Mouse (Mus musculus): ENCODE data around the gene Abca2. TPM values are rescaled to one million over a fixed set of nuclear protein-coding genes. Genes with fewer than 3 reads are reported as not detected.

Abca2 gene
- polyA plus RNA-seq, 1 experiment from 2014 or later: 9.8 TPM

- Histone ChIP-seq H3K27me3 (no peaks in the 10 kb centered on the region), H3K27ac (replicated peaks) (no peak overlapping the region), H3K4me1 (replicated peaks) (no peaks in the 10 kb centered on the region), H3K9ac (no peak overlapping the region), H3K9me3 (no peaks in the 10 kb centered on the region), H3K4me3 (no peak overlapping the region), H3K36me3 (no peaks in the 10 kb centered on the region), H3K4me2 (no peak overlapping the region)
- ATAC-seq (ENCODE audit: low read depth): no peak
- 87% methylated on average over 5 of the region's 5 CpGs for WGBS
Observed at GRCm38 (mm10) chr2:25492988-25493387, 64.5 kb downstream of the Abca2 start.

GRCm38 (mm10) chr2:25493476-25493961, 65.0 kb downstream of the Abca2 start, which contains the start of gene Lcn12:
Gene Lcn12, minus strand, starts transcription at chr2:25493911.
- Histone ChIP-seq H3K4me3 (no peak within 1 kb of the TSS), H3K9ac (no peak within 1 kb of the TSS), H3K9me3 (no peaks in the 10 kb centered on the region), H3K27ac (replicated peaks) (no peak within 1 kb of the TSS), H3K4me2 (no peak within 1 kb of the TSS), H3K4me1 (replicated peaks) (no peaks in the 10 kb centered on the region), H3K27me3 (no peaks in the 10 kb centered on the region), H3K36me3 (no peaks in the 10 kb centered on the region)
- no peak for ATAC-seq (ENCODE audit: low read depth)
- WGBS: 84% methylated on average over 5 of the region's 5 CpGs

- no peak overlapping the region for H3K4me2 ChIP-seq
- no peak overlapping the region for H3K9ac ChIP-seq
- no peak for ATAC-seq (ENCODE audit: low read depth)
- no peaks in the 10 kb centered on the region for H3K36me3 ChIP-seq
- H3K27me3 ChIP-seq: no peaks in the 10 kb centered on the region
- H3K27ac ChIP-seq (replicated peaks): no peak overlapping the region
- peaks cover 8% of the 10 kb centered on the region for H3K4me1 ChIP-seq (replicated peaks)
- 45% methylated on average over 4 of the region's 4 CpGs for WGBS
- H3K4me3 ChIP-seq: no peak overlapping the region
- H3K9me3 ChIP-seq: no peaks in the 10 kb centered on the region
Observed at GRCm38 (mm10) chr2:25496462-25496861, 68.0 kb downstream of the Abca2 start.

Small RNA genes within 50 kb of the gene (microRNA-seq; reads per million reads assigned to microRNA genes)
- not detected for gene Mir3087

Other genes with a start within 250 kb of the Abca2 start
- gene Nrarp, start 247.9 kb upstream of the Abca2 start, polyA plus RNA-seq (2015; fragmentation: Nextera tagmentation; extraction: Ambion mirVana): 25.5 and 27.9 TPM in 2 replicates
- gene Tor4a, start 231.8 kb upstream of the Abca2 start, polyA plus RNA-seq (2015; fragmentation: Nextera tagmentation; extraction: Ambion mirVana): 1.2 and 1.4 TPM in 2 replicates
- 95.1 and 99.9 TPM in 2 replicates for gene Nelfb, start 217.2 kb upstream of the Abca2 start, polyA plus RNA-seq (2015; fragmentation: Nextera tagmentation; extraction: Ambion mirVana)
- gene Stpg3, start 214.1 kb upstream of the Abca2 start, polyA plus RNA-seq (2015; fragmentation: Nextera tagmentation; extraction: Ambion mirVana): 0.15 TPM in 1 of 2 replicates, not detected in the other
- 0.89 TPM in 1 of 2 replicates, not detected in the other for gene Fam166a, start 210.0 kb upstream of the Abca2 start, polyA plus RNA-seq (2015; fragmentation: Nextera tagmentation; extraction: Ambion mirVana)
- 361 and 388 TPM in 2 replicates for gene Tubb4b, start 204.0 kb upstream of the Abca2 start, polyA plus RNA-seq (2015; fragmentation: Nextera tagmentation; extraction: Ambion mirVana)
- not detected in 2 replicates for gene Slc34a3, start 194.3 kb upstream of the Abca2 start, polyA plus RNA-seq (2015; fragmentation: Nextera tagmentation; extraction: Ambion mirVana)
- gene Rnf224, start 191.9 kb upstream of the Abca2 start, polyA plus RNA-seq (2015; fragmentation: Nextera tagmentation; extraction: Ambion mirVana): not detected in 2 replicates
- gene Rnf208, start 186.4 kb upstream of the Abca2 start, polyA plus RNA-seq (2015; fragmentation: Nextera tagmentation; extraction: Ambion mirVana): 83.0 and 91.6 TPM in 2 replicates
- gene Cysrt1, start 186.3 kb upstream of the Abca2 start, polyA plus RNA-seq (2015; fragmentation: Nextera tagmentation; extraction: Ambion mirVana): 0.22 TPM in 1 of 2 replicates, not detected in the other
- 5.3 and 5.4 TPM in 2 replicates for gene AL732309.1, start 181.8 kb upstream of the Abca2 start, polyA plus RNA-seq (2015; fragmentation: Nextera tagmentation; extraction: Ambion mirVana)
- 18.8 and 21.5 TPM in 2 replicates for gene Tmem203, start 173.3 kb upstream of the Abca2 start, polyA plus RNA-seq (2015; fragmentation: Nextera tagmentation; extraction: Ambion mirVana)
- gene Tprn, start 166.1 kb upstream of the Abca2 start, polyA plus RNA-seq (2015; fragmentation: Nextera tagmentation; extraction: Ambion mirVana): 13.3 and 14.6 TPM in 2 replicates
- gene Ssna1, start 156.3 kb upstream of the Abca2 start, polyA plus RNA-seq (2015; fragmentation: Nextera tagmentation; extraction: Ambion mirVana): 187 and 206 TPM in 2 replicates
- gene Anapc2, start 156.2 kb upstream of the Abca2 start, polyA plus RNA-seq (2015; fragmentation: Nextera tagmentation; extraction: Ambion mirVana): 128 and 131 TPM in 2 replicates
- gene Tmem210, start 140.6 kb upstream of the Abca2 start, polyA plus RNA-seq (2015; fragmentation: Nextera tagmentation; extraction: Ambion mirVana): not detected in 2 replicates
- gene Lrrc26, start 138.8 kb upstream of the Abca2 start, polyA plus RNA-seq (2015; fragmentation: Nextera tagmentation; extraction: Ambion mirVana): not detected in 2 replicates
- gene Grin1, start 109.5 kb upstream of the Abca2 start, polyA plus RNA-seq (2015; fragmentation: Nextera tagmentation; extraction: Ambion mirVana): 27.1 and 30.2 TPM in 2 replicates
- gene Man1b1, start 96.4 kb upstream of the Abca2 start, polyA plus RNA-seq (2015; fragmentation: Nextera tagmentation; extraction: Ambion mirVana): 55.4 and 73.6 TPM in 2 replicates
- gene Dpp7, start 72.3 kb upstream of the Abca2 start, polyA plus RNA-seq (2015; fragmentation: Nextera tagmentation; extraction: Ambion mirVana): 26.4 and 27.5 TPM in 2 replicates
- 6.0 and 8.5 TPM in 2 replicates for gene Uap1l1, start 63.0 kb upstream of the Abca2 start, polyA plus RNA-seq (2015; fragmentation: Nextera tagmentation; extraction: Ambion mirVana)
- 9.9 and 11.3 TPM in 2 replicates for gene Sapcd2, start 56.4 kb upstream of the Abca2 start, polyA plus RNA-seq (2015; fragmentation: Nextera tagmentation; extraction: Ambion mirVana)
- gene Entpd2, start 32.8 kb upstream of the Abca2 start, polyA plus RNA-seq (2015; fragmentation: Nextera tagmentation; extraction: Ambion mirVana): 11.0 and 14.8 TPM in 2 replicates
- 359 and 403 TPM in 2 replicates for gene Npdc1, start 29.4 kb upstream of the Abca2 start, polyA plus RNA-seq (2015; fragmentation: Nextera tagmentation; extraction: Ambion mirVana)
- gene Fut7, start 5.4 kb upstream of the Abca2 start, polyA plus RNA-seq (2015; fragmentation: Nextera tagmentation; extraction: Ambion mirVana): 0.18 TPM in 1 of 2 replicates, not detected in the other
- 2.8 and 3.2 TPM in 2 replicates for gene Clic3, start 28.1 kb downstream of the Abca2 start, polyA plus RNA-seq (2015; fragmentation: Nextera tagmentation; extraction: Ambion mirVana)
- 85.1 and 97.1 TPM in 2 replicates for gene Paxx, start 32.4 kb downstream of the Abca2 start, polyA plus RNA-seq (2015; fragmentation: Nextera tagmentation; extraction: Ambion mirVana)
- 19.7 and 19.9 TPM in 2 replicates for gene Ptgds, start 41.3 kb downstream of the Abca2 start, polyA plus RNA-seq (2015; fragmentation: Nextera tagmentation; extraction: Ambion mirVana)
- not detected in 2 replicates for gene Lcn12, start 65.2 kb downstream of the Abca2 start, polyA plus RNA-seq (2015; fragmentation: Nextera tagmentation; extraction: Ambion mirVana)
- gene Fbxw5, start 72.0 kb downstream of the Abca2 start, polyA plus RNA-seq (2015; fragmentation: Nextera tagmentation; extraction: Ambion mirVana): 124 and 129 TPM in 2 replicates
- 5.7 and 8.0 TPM in 2 replicates for gene C8g, start 73.0 kb downstream of the Abca2 start, polyA plus RNA-seq (2015; fragmentation: Nextera tagmentation; extraction: Ambion mirVana)
- 19.2 and 20.8 TPM in 2 replicates for gene Traf2, start 118.2 kb downstream of the Abca2 start, polyA plus RNA-seq (2015; fragmentation: Nextera tagmentation; extraction: Ambion mirVana)
- 426 and 453 TPM in 2 replicates for gene Edf1, start 129.1 kb downstream of the Abca2 start, polyA plus RNA-seq (2015; fragmentation: Nextera tagmentation; extraction: Ambion mirVana)
- gene Mamdc4, start 146.1 kb downstream of the Abca2 start, polyA plus RNA-seq (2015; fragmentation: Nextera tagmentation; extraction: Ambion mirVana): 2.5 and 3.4 TPM in 2 replicates
- 180 and 188 TPM in 2 replicates for gene Phpt1, start 146.5 kb downstream of the Abca2 start, polyA plus RNA-seq (2015; fragmentation: Nextera tagmentation; extraction: Ambion mirVana)
- 7.1 and 8.4 TPM in 2 replicates for gene Ajm1, start 153.1 kb downstream of the Abca2 start, polyA plus RNA-seq (2015; fragmentation: Nextera tagmentation; extraction: Ambion mirVana)
- gene Rabl6, start 179.8 kb downstream of the Abca2 start, polyA plus RNA-seq (2015; fragmentation: Nextera tagmentation; extraction: Ambion mirVana): 65.7 and 74.3 TPM in 2 replicates
- gene Ccdc183, start 189.0 kb downstream of the Abca2 start, polyA plus RNA-seq (2015; fragmentation: Nextera tagmentation; extraction: Ambion mirVana): 0.12 and 0.17 TPM in 2 replicates
- gene Tmem141, start 193.3 kb downstream of the Abca2 start, polyA plus RNA-seq (2015; fragmentation: Nextera tagmentation; extraction: Ambion mirVana): 37.7 and 41.2 TPM in 2 replicates
- gene Fcna, start 199.3 kb downstream of the Abca2 start, polyA plus RNA-seq (2015; fragmentation: Nextera tagmentation; extraction: Ambion mirVana): 2.7 and 3.1 TPM in 2 replicates
- gene Lcn8, start 224.4 kb downstream of the Abca2 start, polyA plus RNA-seq (2015; fragmentation: Nextera tagmentation; extraction: Ambion mirVana): not detected in 2 replicates
- gene Lcn5, start 229.2 kb downstream of the Abca2 start, polyA plus RNA-seq (2015; fragmentation: Nextera tagmentation; extraction: Ambion mirVana): not detected in 2 replicates
- not detected in 2 replicates for gene Lcn6, start 248.1 kb downstream of the Abca2 start, polyA plus RNA-seq (2015; fragmentation: Nextera tagmentation; extraction: Ambion mirVana)

All from neural tube, embryonic 13.5 days (tissue).